35 mouse cellular contexts compared by ENCODE assay signal in genomic region chr17:82829415-82829814, GRCm38 (mm10).
"Had no signal": no experiment of that assay in that cellular context is flagged by ENCODE, and none has a peak within 500 bp of the region (broad histone marks: within the 10 kb centered on the region; RNA-seq: fewer than 3 reads in every experiment).

No protein-coding gene starts in this region.

- H3K9ac ChIP-seq: heart, embryonic 12.5 days; heart, embryonic 13.5 days; heart, embryonic 15.5 days; hindbrain, embryonic 12.5 days; hindbrain, embryonic 13.5 days; hindbrain, embryonic 14.5 days; hindbrain, embryonic 15.5 days; intestine, embryonic 15.5 days; kidney, embryonic 15.5 days had no signal

- ATAC-seq: hindbrain, embryonic 16.5 days; hindbrain, postnatal 0 days; inflammation-experienced regulatory T-cells, adult 6 months; intestine, embryonic 15.5 days; intestine, embryonic 16.5 days; intestine, postnatal 0 days had no signal

- DNase-seq: heart, postnatal 10 days; heart, postnatal 14 days; heart, postnatal 36 days; heart, postnatal 4 days; kidney, adult 11 months; kidney, adult 18-20 months; kidney, adult 2 months; kidney, adult 8-10 months; kidney, adult 9 months; kidney, postnatal 10 days; kidney, postnatal 14 days; kidney, postnatal 25 days; kidney, postnatal 36 days; kidney, postnatal 4 days; layer of hippocampus, adult 9-11 months; layer of hippocampus, postnatal 36 days had no signal

- H3K36me3 ChIP-seq: heart, embryonic 10.5 days; heart, embryonic 12.5 days; heart, embryonic 13.5 days; heart, embryonic 15.5 days; hindbrain, embryonic 10.5 days; hindbrain, embryonic 12.5 days; hindbrain, embryonic 13.5 days; hindbrain, embryonic 15.5 days; intestine, embryonic 15.5 days; kidney, embryonic 15.5 days had no signal

- H3K27ac ChIP-seq: heart, embryonic 10.5 days; heart, embryonic 13.5 days; heart, embryonic 15.5 days; hindbrain, embryonic 10.5 days; hindbrain, embryonic 12.5 days; hindbrain, embryonic 13.5 days; hindbrain, embryonic 14.5 days; hindbrain, embryonic 15.5 days; hindbrain, postnatal 0 days; intestine, embryonic 15.5 days; kidney, embryonic 15.5 days; kidney, postnatal 0 days; layer of hippocampus, adult 2 months had no signal

- H3K4me2 ChIP-seq: heart, embryonic 11.5 days; heart, embryonic 12.5 days; heart, embryonic 13.5 days; heart, embryonic 15.5 days; hindbrain, embryonic 12.5 days; hindbrain, embryonic 13.5 days; hindbrain, embryonic 14.5 days; hindbrain, embryonic 15.5 days; intestine, embryonic 15.5 days; kidney, embryonic 15.5 days had no signal

- H3K9me3 ChIP-seq: heart, embryonic 10.5 days; heart, embryonic 15.5 days; hindbrain, embryonic 12.5 days; hindbrain, embryonic 15.5 days; intestine, embryonic 15.5 days; kidney, embryonic 15.5 days had no signal

- H3K4me1 ChIP-seq: heart, embryonic 10.5 days; heart, embryonic 12.5 days; heart, embryonic 13.5 days; heart, embryonic 15.5 days; hindbrain, embryonic 10.5 days; hindbrain, embryonic 12.5 days; hindbrain, embryonic 13.5 days; hindbrain, embryonic 15.5 days; intestine, embryonic 15.5 days; kidney, embryonic 15.5 days had no signal

- H3K4me3 ChIP-seq: heart, embryonic 10.5 days; heart, embryonic 12.5 days; heart, embryonic 13.5 days; heart, embryonic 15.5 days; hindbrain, embryonic 10.5 days; hindbrain, embryonic 12.5 days; hindbrain, embryonic 13.5 days; hindbrain, embryonic 15.5 days; intestine, embryonic 15.5 days; kidney, embryonic 15.5 days; layer of hippocampus, adult 2 months had no signal

- H3K27me3 ChIP-seq: heart, embryonic 12.5 days; heart, embryonic 13.5 days; heart, embryonic 15.5 days; hindbrain, embryonic 12.5 days; hindbrain, embryonic 13.5 days; hindbrain, embryonic 15.5 days; intestine, embryonic 15.5 days; kidney, embryonic 15.5 days had no signal
